Mouse (Mus musculus): ENCODE measurements at regions not wholly inside any gene's neighbourhood (a gene's known extent, or its start where the extent isn't known, plus 50 kb on each side); places are given as distances from the start of the nearest gene placed in this dataset.

- peak; percentile 85 for ATAC-seq (ENCODE audit: low TSS enrichment)
Measured at GRCm38 (mm10) chr8:41860918-41861317, 444.0 kb upstream of the Frg1 start.

DNA sequence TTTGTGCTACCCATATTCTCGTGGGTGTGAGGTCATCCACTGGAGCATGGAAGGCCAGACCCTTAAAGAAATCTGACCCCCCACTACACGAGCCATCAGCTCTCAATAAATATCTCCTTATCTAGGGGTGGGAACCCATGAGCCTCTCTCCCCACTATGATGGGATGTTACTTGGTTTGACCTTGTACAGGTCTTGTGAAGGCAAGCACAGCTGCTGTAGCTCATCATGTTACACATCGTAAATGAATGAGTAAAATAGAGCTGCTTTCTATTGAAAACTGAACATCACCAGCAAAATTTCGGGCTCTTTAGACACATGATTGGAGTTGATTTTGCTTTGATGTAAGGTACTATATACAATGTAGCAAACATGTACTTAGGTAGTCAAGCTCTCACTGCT, 414.8 kb upstream of the Frg1 start:
- ATAC-seq (ENCODE audit: low TSS enrichment): no peak

- ATAC-seq (ENCODE audit: low TSS enrichment): no peak
Measured at GRCm38 (mm10) chr8:41830407-41830806, 413.5 kb upstream of the Frg1 start.

GRCm38 (mm10) chr8:41824928-41825327, 408.1 kb upstream of the Frg1 start:
- ATAC-seq (ENCODE audit: low TSS enrichment): peak; percentile 79

GRCm38 (mm10) chr8:41823041-41823440, 406.2 kb upstream of the Frg1 start:
- no peak for ATAC-seq (ENCODE audit: low TSS enrichment)

DNA sequence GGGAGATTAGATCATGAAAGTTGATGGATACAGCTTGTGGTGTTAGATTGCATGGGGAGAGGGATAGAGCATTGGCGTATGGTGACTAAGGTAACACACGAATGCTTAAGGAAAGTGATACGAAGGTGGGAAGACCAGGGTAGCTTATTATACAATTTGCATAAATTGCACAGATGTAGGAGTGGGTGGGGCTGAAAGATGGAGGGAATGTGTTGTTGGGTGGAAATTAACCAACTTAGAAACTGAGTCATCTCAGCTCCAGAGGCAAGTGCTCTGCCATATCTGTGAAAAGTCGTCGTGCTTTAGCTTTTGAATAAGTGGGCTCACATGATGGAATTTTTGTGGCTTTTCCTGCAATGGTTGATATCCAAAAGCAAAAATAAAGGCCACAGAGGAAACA, 404.8 kb upstream of the Frg1 start:
- ATAC-seq (ENCODE audit: low TSS enrichment): peak; percentile 51; the same call in 1 of the 2 replicates

GRCm38 (mm10) chr8:41820605-41821395, 403.9 kb upstream of the Frg1 start:
- ATAC-seq (ENCODE audit: low TSS enrichment): no peak

GRCm38 (mm10) chr8:41818577-41818976, 401.7 kb upstream of the Frg1 start:
- peak; percentile 67 for ATAC-seq (ENCODE audit: low TSS enrichment)

- no peak for ATAC-seq (ENCODE audit: low TSS enrichment)
Measured at GRCm38 (mm10) chr8:41818079-41818478, 401.2 kb upstream of the Frg1 start.

DNA sequence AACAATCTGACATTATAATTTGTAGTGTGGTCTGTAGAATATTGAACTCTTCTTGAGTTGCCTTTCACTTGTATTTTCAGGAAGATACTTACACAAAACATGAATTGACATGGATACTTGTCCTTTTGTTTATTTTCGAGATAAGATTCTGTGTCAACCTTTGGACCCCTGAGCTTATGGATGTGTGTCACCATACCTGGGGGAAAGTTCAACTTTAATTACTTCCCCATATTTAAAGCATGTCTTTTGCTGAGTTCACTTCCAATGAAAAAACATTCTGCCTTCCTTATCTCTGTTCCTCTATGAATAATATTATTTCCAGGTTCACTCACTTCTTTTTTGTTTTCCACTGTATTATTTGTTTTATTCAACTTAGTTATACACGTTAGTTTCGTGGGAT, 398.4 kb upstream of the Frg1 start:
- ATAC-seq (ENCODE audit: low TSS enrichment): no peak

DNA sequence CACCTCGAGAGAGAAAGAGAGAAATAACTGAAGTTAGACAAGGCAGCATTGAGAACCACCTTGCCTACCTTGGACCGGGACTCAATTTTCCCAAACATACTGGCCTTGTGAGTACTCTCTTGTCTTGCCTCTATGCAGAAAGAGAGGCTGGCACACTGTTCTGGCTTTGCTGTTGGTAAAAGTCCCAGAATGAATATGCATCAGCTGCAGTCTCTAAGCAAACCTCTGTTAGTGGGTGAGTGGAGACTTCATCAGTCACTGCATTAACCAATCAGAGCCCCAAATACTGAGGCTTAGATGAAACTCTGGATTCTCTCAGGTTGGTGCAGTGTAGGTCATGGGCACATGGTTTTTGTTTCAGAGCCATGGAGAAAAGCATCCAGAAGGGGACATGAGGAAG, 378.8 kb upstream of the Frg1 start:
- ATAC-seq (ENCODE audit: low TSS enrichment): peak; percentile 59

DNA sequence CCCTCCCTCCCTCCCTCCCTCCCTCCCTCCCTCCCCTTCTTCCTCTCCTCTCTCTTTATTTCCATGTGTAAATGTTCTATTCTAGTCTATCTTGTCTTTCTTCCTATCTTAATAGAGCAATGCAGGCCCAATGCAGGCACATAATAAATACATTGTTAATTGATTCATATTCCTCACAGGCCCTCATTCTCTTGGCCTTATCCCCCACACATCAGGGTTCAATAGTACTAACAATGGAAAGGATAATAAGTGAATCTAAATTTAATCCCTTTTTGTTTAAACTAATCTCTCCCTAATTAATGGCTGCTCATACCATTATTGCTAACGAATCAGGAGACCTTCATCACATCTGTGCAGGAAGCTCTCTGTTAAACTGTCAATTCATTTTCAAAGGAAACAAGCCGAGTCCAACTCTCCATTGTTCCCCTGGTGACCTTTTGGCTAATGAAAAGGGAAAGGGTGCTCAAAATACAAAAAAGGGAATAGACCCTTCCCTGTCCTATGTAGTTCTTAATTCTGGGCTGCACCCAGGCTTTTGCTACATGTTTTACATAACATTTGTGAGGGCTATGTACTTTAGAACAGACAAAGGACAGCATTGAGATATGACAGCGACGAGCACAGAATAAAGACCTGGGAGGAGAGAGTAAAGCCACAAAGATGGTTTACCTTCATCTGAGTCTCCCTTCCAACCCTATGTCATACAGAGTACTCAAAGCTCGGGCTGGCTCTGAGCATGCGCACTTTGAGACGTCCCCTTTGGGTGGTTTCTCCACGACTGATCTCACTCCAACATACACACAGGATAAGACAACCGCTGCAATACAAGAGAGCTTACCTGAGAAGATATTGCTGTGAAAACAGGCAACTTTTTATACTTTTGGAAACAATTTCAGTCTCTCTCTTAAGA, 370.3 kb upstream of the Frg1 start:
- ATAC-seq (ENCODE audit: low TSS enrichment): no peak

- no peak for ATAC-seq (ENCODE audit: low TSS enrichment)
Measured at GRCm38 (mm10) chr8:41785977-41786376, 369.1 kb upstream of the Frg1 start.

DNA sequence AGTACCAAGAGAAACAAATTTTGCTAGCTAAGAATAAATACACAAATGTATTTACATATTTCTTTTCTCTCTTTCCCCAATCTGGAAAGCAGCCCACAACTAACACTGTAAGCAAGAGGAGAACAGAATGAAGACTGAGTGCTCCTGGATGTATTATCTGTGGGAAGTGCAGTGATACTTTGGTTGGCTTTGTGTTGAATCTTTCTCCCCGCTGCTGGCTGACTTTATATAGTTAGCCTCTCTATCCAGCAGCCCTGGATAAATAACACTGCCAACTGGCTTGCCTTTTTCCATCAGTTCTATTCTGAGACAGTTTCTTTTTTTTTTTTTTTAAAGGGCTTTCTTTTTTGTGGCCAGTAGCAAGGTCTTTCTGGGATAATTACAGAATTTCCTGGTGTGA, 366.0 kb upstream of the Frg1 start:
- ATAC-seq (ENCODE audit: low TSS enrichment): peak; percentile 91

GRCm38 (mm10) chr8:41779459-41779858, 362.6 kb upstream of the Frg1 start:
- no peak for ATAC-seq (ENCODE audit: low TSS enrichment)

- ATAC-seq (ENCODE audit: low TSS enrichment): no peak
Measured at GRCm38 (mm10) chr8:41771729-41772128, 354.9 kb upstream of the Frg1 start.

GRCm38 (mm10) chr8:41753481-41753880, 336.6 kb upstream of the Frg1 start:
- peak; percentile 99 for ATAC-seq (ENCODE audit: low TSS enrichment)

- peak; percentile 89 for ATAC-seq (ENCODE audit: low TSS enrichment)
Measured at GRCm38 (mm10) chr8:41752641-41753040, 335.8 kb upstream of the Frg1 start.

GRCm38 (mm10) chr8:41747024-41747423, 330.1 kb upstream of the Frg1 start:
- ATAC-seq (ENCODE audit: low TSS enrichment): no peak

DNA sequence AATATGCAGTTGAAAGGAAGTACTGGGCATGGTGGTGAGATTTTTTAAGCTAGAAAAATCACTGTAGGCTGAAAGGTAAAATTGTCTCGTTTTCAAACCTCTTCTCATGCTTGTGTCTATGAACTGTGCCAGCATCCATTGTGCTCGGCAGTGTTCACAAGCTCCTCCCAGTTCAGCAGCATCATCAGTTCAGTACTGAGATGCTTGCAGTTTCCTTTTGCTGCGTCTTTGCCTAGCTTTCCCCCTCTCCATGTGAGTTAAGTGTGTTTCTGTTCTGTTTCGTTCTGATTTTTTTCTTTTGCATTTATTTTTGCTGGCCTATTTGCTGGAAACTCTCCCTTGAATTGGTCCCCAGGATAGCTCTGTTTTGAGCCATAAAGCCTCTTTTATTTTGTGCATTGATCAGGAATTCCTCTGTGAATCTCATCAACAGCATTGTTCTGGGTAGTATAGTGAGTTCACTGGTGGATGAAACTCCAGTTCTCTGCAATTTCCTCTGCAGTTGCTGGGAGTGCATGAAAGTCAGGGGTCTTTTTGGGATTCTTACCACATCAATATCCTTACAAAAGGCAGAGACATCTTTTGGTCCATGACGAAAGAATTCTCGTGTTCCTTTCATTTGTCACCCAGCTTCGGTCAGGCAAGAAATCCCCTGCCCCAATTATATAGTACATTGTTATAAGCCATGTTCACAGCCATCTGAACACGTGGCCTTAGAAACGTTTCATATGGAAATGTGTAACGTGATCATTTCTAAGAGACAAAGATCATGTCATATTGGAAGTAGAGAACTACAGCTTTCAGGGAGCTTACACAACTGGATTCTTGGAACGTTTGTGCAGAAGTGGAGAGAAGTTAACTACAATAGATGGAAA, 326.2 kb upstream of the Frg1 start:
- peak; percentile 93 for ATAC-seq (ENCODE audit: low TSS enrichment)

DNA sequence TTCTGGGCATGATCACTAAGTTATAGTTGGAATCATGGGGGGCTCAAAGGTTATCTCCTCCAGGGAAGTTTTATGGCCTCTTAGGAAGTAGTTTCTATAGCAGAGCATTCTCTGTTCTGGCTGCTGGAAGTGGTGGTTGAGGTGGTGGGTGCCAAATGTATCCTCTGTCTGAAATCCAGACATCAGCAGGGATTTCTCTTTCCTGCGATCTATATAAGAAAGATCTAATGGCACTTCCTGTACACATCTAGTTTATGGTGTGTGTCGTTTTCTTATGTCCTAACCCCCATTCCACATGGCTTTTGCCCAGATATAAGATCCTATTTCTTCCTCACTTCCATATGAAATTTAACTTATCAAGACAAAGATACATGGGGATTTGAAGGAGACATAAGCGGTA, 300.1 kb upstream of the Frg1 start:
- ATAC-seq (ENCODE audit: low TSS enrichment): no peak

All from frontal cortex, adult (tissue).